Mouse (Mus musculus) c-Kit-positive CD71-positive TER-119-positive erythroid progenitor cells, embryonic 14.5 days (primary cell): ENCODE measurements around the gene Skp2.

Source experiments
- DNase-seq: peaks from one replicate; pipeline ENCODE4 v3.0.0-alpha.2; 2013; ENCODE audit warnings: low spot score

Skp2 gene

GRCm38 (mm10) chr15:9113556-9113955, 41.7 kb downstream of the Skp2 start:
- DNase-seq: no peak

GRCm38 (mm10) chr15:9111648-9112047, 43.6 kb downstream of the Skp2 start:
- DNase-seq: no peak

- no peak for DNase-seq
Measured at GRCm38 (mm10) chr15:9110526-9111347, 44.5 kb downstream of the Skp2 start.

GRCm38 (mm10) chr15:9106303-9107074, 48.7 kb downstream of the Skp2 start:
- DNase-seq: no peak

GRCm38 (mm10) chr15:9100446-9101077, 54.7 kb downstream of the Skp2 start:
- no peak for DNase-seq

GRCm38 (mm10) chr15:9096865-9097264, 58.4 kb downstream of the Skp2 start:
- DNase-seq: no peak

- peak; percentile 42 for DNase-seq
Measured at GRCm38 (mm10) chr15:9094366-9094750, 60.9 kb downstream of the Skp2 start.

- peak; percentile 13 for DNase-seq
Measured at GRCm38 (mm10) chr15:9093598-9094365, 61.4 kb downstream of the Skp2 start.

- DNase-seq: no peak
Measured at GRCm38 (mm10) chr15:9090662-9091061, 64.6 kb downstream of the Skp2 start.

GRCm38 (mm10) chr15:9089136-9089720, 66.0 kb downstream of the Skp2 start:
- no peak for DNase-seq

- DNase-seq: no peak
Measured at GRCm38 (mm10) chr15:9088683-9089072, 66.5 kb downstream of the Skp2 start.

- DNase-seq: no peak
Measured at GRCm38 (mm10) chr15:9087895-9088682, 67.1 kb downstream of the Skp2 start.

- no peak for DNase-seq
Measured at GRCm38 (mm10) chr15:9087421-9087820, 67.8 kb downstream of the Skp2 start.

- DNase-seq: peak; percentile 53
Measured at GRCm38 (mm10) chr15:9086813-9087212, 68.4 kb downstream of the Skp2 start.

GRCm38 (mm10) chr15:9082753-9083152, 72.5 kb downstream of the Skp2 start:
- no peak for DNase-seq

- no peak for DNase-seq
Measured at GRCm38 (mm10) chr15:9081294-9081693, 73.9 kb downstream of the Skp2 start.

GRCm38 (mm10) chr15:9080206-9080605, 75.0 kb downstream of the Skp2 start:
- peak; percentile 60 for DNase-seq

GRCm38 (mm10) chr15:9079626-9080025, 75.6 kb downstream of the Skp2 start:
- DNase-seq: no peak

GRCm38 (mm10) chr15:9078481-9079300, 76.5 kb downstream of the Skp2 start:
- peak; percentile 77 for DNase-seq
